Mouse (Mus musculus) C2C12 (cell line): Measurements from ENCODE around the gene Skap1.

ENCODE experiments used
- CEBPB ChIP-seq: IDR thresholded peaks from one replicate; pipeline ENCODE4 v1.6.1; 2011; ENCODE audit warnings: low read depth, mild to moderate bottlenecking, control low read depth, moderate library complexity
- CTCF ChIP-seq: IDR thresholded peaks from one replicate; pipeline ENCODE4 v1.5.1; 2011; ENCODE audit not compliant: control insufficient read depth, insufficient read depth, insufficient read length
- FOSL1 ChIP-seq: IDR thresholded peaks from one replicate; pipeline ENCODE4 v1.8.0; 2011; ENCODE audit warnings: mild to moderate bottlenecking, low read length; ENCODE audit not compliant: poor library complexity, insufficient read depth, severe bottlenecking

DNA sequence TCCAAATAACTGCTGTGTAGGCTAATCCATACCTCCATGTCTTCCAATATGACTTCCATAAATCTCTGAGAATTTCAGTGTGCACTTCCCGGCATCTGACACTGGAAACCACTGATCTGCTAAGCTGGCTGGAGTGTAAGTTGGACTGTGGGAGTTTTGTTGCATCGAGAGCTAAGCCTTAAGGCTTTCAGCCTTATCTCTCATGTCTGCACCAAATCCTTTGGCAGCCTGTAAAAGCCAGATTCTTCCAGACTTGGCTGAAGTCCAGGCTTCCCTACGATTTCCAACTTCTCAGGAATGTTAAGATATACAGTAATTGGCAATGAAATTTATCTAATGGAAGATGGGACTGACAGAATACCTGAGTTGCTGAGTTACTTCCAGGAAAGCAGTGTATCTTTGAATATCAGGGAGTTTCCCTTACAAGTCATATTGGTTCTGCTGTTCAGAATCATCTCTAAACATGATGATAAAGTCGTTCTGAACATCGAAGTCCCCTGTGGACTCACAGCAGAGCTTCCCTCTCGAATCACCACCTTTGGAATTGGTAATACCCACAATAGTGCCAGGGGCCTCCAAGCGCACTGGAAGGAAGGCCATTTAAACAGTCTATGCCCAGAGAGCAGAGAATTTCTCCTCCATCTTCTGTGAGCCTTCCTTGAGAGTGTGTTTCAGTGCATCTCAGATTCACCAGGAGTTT is 140.5 kb downstream of the Skap1 start:
- no peak for TF ChIP-seq FOSL1
- TF ChIP-seq CTCF = no peak
- no peak for TF ChIP-seq CEBPB
